Mouse (Mus musculus): ENCODE results near the gene Itga4.

The Itga4 gene

GRCm38 (mm10) chr2:79309454-79310118 is 54.4 kb downstream of the Itga4 start:
- Histone ChIP-seq H3K4me3 (replicated peaks; ENCODE audit: low read length) (no peak overlapping the region), H3K27me3 (ENCODE audit: insufficient read depth, low read length) (no peaks in the 10 kb centered on the region), H3K4me1 (replicated peaks; ENCODE audit: low read depth, low read length) (peaks cover 4% of the 10 kb centered on the region), H3K9me3 (ENCODE audit: low read length) (no peaks in the 10 kb centered on the region), H3K36me3 (ENCODE audit: insufficient read depth, low read length) (no peaks in the 10 kb centered on the region)
- no peak for TF ChIP-seq NANOG (IDR thresholded peaks at IDR 0.05; ENCODE audit: borderline replicate concordance, low read length)
- no peak for TF ChIP-seq CTCF (conservative IDR thresholded peaks at IDR 0.05; ENCODE audit: low read length)
- no peak for TF ChIP-seq POU5F1 (IDR thresholded peaks at IDR 0.05; ENCODE audit: borderline replicate concordance, low read length)

- no peaks in the 10 kb centered on the region for H3K9me3 ChIP-seq (ENCODE audit: low read length)
- H3K4me1 ChIP-seq (replicated peaks; ENCODE audit: low read depth, low read length): peaks cover 4% of the 10 kb centered on the region
- no peaks in the 10 kb centered on the region for H3K27me3 ChIP-seq (ENCODE audit: insufficient read depth, low read length)
- no peaks in the 10 kb centered on the region for H3K36me3 ChIP-seq (ENCODE audit: insufficient read depth, low read length)
- no peak overlapping the region for H3K4me3 ChIP-seq (replicated peaks; ENCODE audit: low read length)
- TF ChIP-seq NANOG (IDR thresholded peaks at IDR 0.05; ENCODE audit: borderline replicate concordance, low read length) (no peak), POU5F1 (IDR thresholded peaks at IDR 0.05; ENCODE audit: borderline replicate concordance, low read length) (no peak), CTCF (conservative IDR thresholded peaks at IDR 0.05; ENCODE audit: low read length) (no peak; the same call in 1 of the 2 replicates)
Observed at GRCm38 (mm10) chr2:79312499-79312898, 57.3 kb downstream of the Itga4 start.

GRCm38 (mm10) chr2:79315108-79315507 is 59.9 kb downstream of the Itga4 start:
- H3K4me3 ChIP-seq (replicated peaks; ENCODE audit: low read length): no peak overlapping the region
- TF ChIP-seq POU5F1 (IDR thresholded peaks at IDR 0.05; ENCODE audit: borderline replicate concordance, low read length) (no peak), CTCF (conservative IDR thresholded peaks at IDR 0.05; ENCODE audit: low read length) (no peak), NANOG (IDR thresholded peaks at IDR 0.05; ENCODE audit: borderline replicate concordance, low read length) (no peak)
- H3K9me3 ChIP-seq (ENCODE audit: low read length): no peaks in the 10 kb centered on the region
- no peaks in the 10 kb centered on the region for H3K27me3 ChIP-seq (ENCODE audit: insufficient read depth, low read length)
- no peaks in the 10 kb centered on the region for H3K36me3 ChIP-seq (ENCODE audit: insufficient read depth, low read length)
- peaks cover 4% of the 10 kb centered on the region for H3K4me1 ChIP-seq (replicated peaks; ENCODE audit: low read depth, low read length)

GRCm38 (mm10) chr2:79316182-79316880 is 61.1 kb downstream of the Itga4 start:
- Histone ChIP-seq H3K4me3 (replicated peaks; ENCODE audit: low read length) (no peak overlapping the region), H3K9me3 (ENCODE audit: low read length) (no peaks in the 10 kb centered on the region), H3K36me3 (ENCODE audit: insufficient read depth, low read length) (no peaks in the 10 kb centered on the region), H3K4me1 (replicated peaks; ENCODE audit: low read depth, low read length) (peaks cover 4% of the 10 kb centered on the region), H3K27me3 (ENCODE audit: insufficient read depth, low read length) (no peaks in the 10 kb centered on the region)
- no peak for TF ChIP-seq CTCF (conservative IDR thresholded peaks at IDR 0.05; ENCODE audit: low read length)
- TF ChIP-seq POU5F1 (IDR thresholded peaks at IDR 0.05; ENCODE audit: borderline replicate concordance, low read length): no peak
- no peak for TF ChIP-seq NANOG (IDR thresholded peaks at IDR 0.05; ENCODE audit: borderline replicate concordance, low read length)

- Histone ChIP-seq H3K36me3 (ENCODE audit: insufficient read depth, low read length) (peaks cover 4% of the 10 kb centered on the region), H3K4me3 (replicated peaks; ENCODE audit: low read length) (no peak overlapping the region), H3K4me1 (replicated peaks; ENCODE audit: low read depth, low read length) (peaks cover 12% of the 10 kb centered on the region), H3K9me3 (ENCODE audit: low read length) (peaks cover 13% of the 10 kb centered on the region), H3K27me3 (ENCODE audit: insufficient read depth, low read length) (no peaks in the 10 kb centered on the region)
- no peak for TF ChIP-seq CTCF (conservative IDR thresholded peaks at IDR 0.05; ENCODE audit: low read length)
- no peak for TF ChIP-seq NANOG (IDR thresholded peaks at IDR 0.05; ENCODE audit: borderline replicate concordance, low read length)
- no peak for TF ChIP-seq POU5F1 (IDR thresholded peaks at IDR 0.05; ENCODE audit: borderline replicate concordance, low read length)
Observed at GRCm38 (mm10) chr2:79328079-79328478, 72.9 kb downstream of the Itga4 start.

- no peak for TF ChIP-seq NANOG (IDR thresholded peaks at IDR 0.05; ENCODE audit: borderline replicate concordance, low read length)
- no peak for TF ChIP-seq POU5F1 (IDR thresholded peaks at IDR 0.05; ENCODE audit: borderline replicate concordance, low read length)
- no peak for TF ChIP-seq CTCF (conservative IDR thresholded peaks at IDR 0.05; ENCODE audit: low read length)
- Histone ChIP-seq H3K4me3 (replicated peaks; ENCODE audit: low read length) (no peak overlapping the region), H3K27me3 (ENCODE audit: insufficient read depth, low read length) (no peaks in the 10 kb centered on the region), H3K36me3 (ENCODE audit: insufficient read depth, low read length) (peaks cover 4% of the 10 kb centered on the region), H3K4me1 (replicated peaks; ENCODE audit: low read depth, low read length) (peaks cover 12% of the 10 kb centered on the region), H3K9me3 (ENCODE audit: low read length) (peaks cover 11% of the 10 kb centered on the region)
Observed at GRCm38 (mm10) chr2:79334661-79335060, 79.4 kb downstream of the Itga4 start.

GRCm38 (mm10) chr2:79336141-79336540 is 80.9 kb downstream of the Itga4 start:
- H3K9me3 ChIP-seq (ENCODE audit: low read length): 0 out of 2 replicates have a peak, but pooled peaks cover 5% of the 10 kb centered on the region
- no peak overlapping the region for H3K4me3 ChIP-seq (replicated peaks; ENCODE audit: low read length)
- H3K4me1 ChIP-seq (replicated peaks; ENCODE audit: low read depth, low read length): peaks cover 12% of the 10 kb centered on the region
- no peaks in the 10 kb centered on the region for H3K27me3 ChIP-seq (ENCODE audit: insufficient read depth, low read length)
- TF ChIP-seq NANOG (IDR thresholded peaks at IDR 0.05; ENCODE audit: borderline replicate concordance, low read length): no peak
- TF ChIP-seq POU5F1 (IDR thresholded peaks at IDR 0.05; ENCODE audit: borderline replicate concordance, low read length): no peak
- TF ChIP-seq CTCF (conservative IDR thresholded peaks at IDR 0.05; ENCODE audit: low read length): no peak
- H3K36me3 ChIP-seq (ENCODE audit: insufficient read depth, low read length): no peaks in the 10 kb centered on the region; the same call in 1 of the 2 replicates

GRCm38 (mm10) chr2:79339003-79339402 is 83.8 kb downstream of the Itga4 start:
- no peaks in the 10 kb centered on the region for H3K9me3 ChIP-seq (ENCODE audit: low read length)
- H3K4me3 ChIP-seq (replicated peaks; ENCODE audit: low read length): no peak overlapping the region
- no peaks in the 10 kb centered on the region for H3K27me3 ChIP-seq (ENCODE audit: insufficient read depth, low read length)
- no peaks in the 10 kb centered on the region for H3K36me3 ChIP-seq (ENCODE audit: insufficient read depth, low read length)
- no peaks in the 10 kb centered on the region for H3K4me1 ChIP-seq (replicated peaks; ENCODE audit: low read depth, low read length)
- no peak for TF ChIP-seq POU5F1 (IDR thresholded peaks at IDR 0.05; ENCODE audit: borderline replicate concordance, low read length)
- TF ChIP-seq CTCF (conservative IDR thresholded peaks at IDR 0.05; ENCODE audit: low read length): no peak
- no peak for TF ChIP-seq NANOG (IDR thresholded peaks at IDR 0.05; ENCODE audit: borderline replicate concordance, low read length)
